Mouse (Mus musculus) kidney, embryonic 14.5 days (tissue): ENCODE measurements around the gene Plekhj1. TPM values are rescaled to one million over a fixed set of nuclear protein-coding genes. Genes with fewer than 3 reads are reported as not detected.
"Not testable (repeated sequence)": the region's sequence is repeated elsewhere in the genome, so short reads cannot be mapped to it uniquely, and the experiment has no call there.

Experiments used
- ATAC-seq: fragments of 200-750 bp; cut with Nextera tagmentation; 2 replicates; pipeline ENCODE4 v1.8.0; 2017; ENCODE audit warnings: moderate number of reproducible peaks, mild to moderate bottlenecking, moderate TSS enrichment, moderate library complexity; ENCODE audit not compliant: low FRiP score, low TSS enrichment
- H3K27ac ChIP-seq: fragments of 300-500 bp; sonication (generic); 2 replicates; pipeline ENCODE4 v1.5.1; 2014; ENCODE audit warnings: low read depth, mild to moderate bottlenecking, low read length, moderate library complexity, mixed read lengths
- H3K27me3 ChIP-seq: fragments of 300-500 bp; sonication (generic); 2 replicates; pipeline ENCODE4 v1.6.1; 2014; ENCODE audit warnings: mild to moderate bottlenecking, low read length; ENCODE audit not compliant: control insufficient read depth, insufficient read depth
- H3K36me3 ChIP-seq: fragments of 300-500 bp; sonication (generic); 2 replicates; pipeline ENCODE4 v1.6.1; 2014; ENCODE audit warnings: low read length, mixed read lengths; ENCODE audit not compliant: control insufficient read depth, insufficient read depth
- H3K4me1 ChIP-seq: fragments of 300-500 bp; sonication (generic); 2 replicates; pipeline ENCODE4 v1.6.1; 2014; ENCODE audit warnings: low read length, mixed read lengths; ENCODE audit not compliant: control insufficient read depth, insufficient read depth
- H3K4me2 ChIP-seq: fragments of 300-500 bp; sonication (generic); replicated peaks from 2 replicates; pipeline ENCODE4 v1.6.1; 2014; ENCODE audit warnings: low read depth, mild to moderate bottlenecking, low read length
- H3K4me3 ChIP-seq: fragments of 300-500 bp; sonication (generic); 2 replicates; pipeline ENCODE4 v1.5.1; 2014; ENCODE audit warnings: mild to moderate bottlenecking, low read length
- H3K9ac ChIP-seq: fragments of 300-500 bp; sonication (generic); 2 replicates; pipeline ENCODE4 v1.6.1; 2014; ENCODE audit warnings: low read depth, mild to moderate bottlenecking, low read length, moderate library complexity
- H3K9me3 ChIP-seq: fragments of 300-500 bp; sonication (generic); 2 replicates; pipeline ENCODE4 v1.6.1; 2016; ENCODE audit warnings: low read length; ENCODE audit not compliant: control insufficient read depth
- WGBS: fragments of 180-500 bp; shearing (Covaris S2); extraction: QIAGEN DNeasy Blood & Tissue Kit; methylation state at CpG from one replicate; pipeline ENCODE4 v1.1.7; 2014; 5-methylcytosine and 5-hydroxymethylcytosine counted together
- polyA plus RNA-seq: library from polyadenylated mRNA; unstranded; fragments of >200 nt; fragmentation: Nextera tagmentation; extraction: Ambion mirVana; gene quantifications from 2 replicates; pipeline ENCODE4 v1.2.1, GENCODE M21; 2014

Plekhj1 gene
- polyA plus RNA-seq, 1 experiment from 2014 or later: 126 TPM

DNA sequence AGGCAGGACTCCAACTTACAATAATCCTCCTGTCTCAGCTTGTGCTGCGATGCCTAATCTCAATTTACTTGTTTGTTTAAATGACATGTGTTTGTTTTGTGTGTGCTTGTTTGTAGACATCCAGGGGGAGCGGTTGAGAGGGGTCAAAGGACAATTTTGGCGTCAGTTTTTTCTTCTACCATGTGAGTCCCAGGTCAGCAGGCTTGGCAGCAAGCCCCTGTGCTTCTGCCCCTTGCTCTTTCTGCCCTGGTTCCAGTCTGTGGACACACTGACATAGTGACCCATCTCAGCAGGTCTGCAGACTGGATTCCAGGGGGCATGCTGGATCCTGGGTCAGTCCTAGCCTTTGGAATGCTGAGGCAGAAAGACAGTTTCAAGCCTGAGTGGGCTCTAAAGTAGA lies 21.0 kb upstream of the Plekhj1 start:
- H3K27ac ChIP-seq: no peak overlapping the region
- no peak overlapping the region for H3K4me3 ChIP-seq
- H3K27me3 ChIP-seq: no peaks in the 10 kb centered on the region
- WGBS: 64% methylated on average over 3 of the region's 3 CpGs
- no peak overlapping the region for H3K4me2 ChIP-seq
- no peaks in the 10 kb centered on the region for H3K4me1 ChIP-seq
- no peaks in the 10 kb centered on the region for H3K36me3 ChIP-seq
- no peak for ATAC-seq
- no peak overlapping the region for H3K9ac ChIP-seq
- no peaks in the 10 kb centered on the region for H3K9me3 ChIP-seq

DNA sequence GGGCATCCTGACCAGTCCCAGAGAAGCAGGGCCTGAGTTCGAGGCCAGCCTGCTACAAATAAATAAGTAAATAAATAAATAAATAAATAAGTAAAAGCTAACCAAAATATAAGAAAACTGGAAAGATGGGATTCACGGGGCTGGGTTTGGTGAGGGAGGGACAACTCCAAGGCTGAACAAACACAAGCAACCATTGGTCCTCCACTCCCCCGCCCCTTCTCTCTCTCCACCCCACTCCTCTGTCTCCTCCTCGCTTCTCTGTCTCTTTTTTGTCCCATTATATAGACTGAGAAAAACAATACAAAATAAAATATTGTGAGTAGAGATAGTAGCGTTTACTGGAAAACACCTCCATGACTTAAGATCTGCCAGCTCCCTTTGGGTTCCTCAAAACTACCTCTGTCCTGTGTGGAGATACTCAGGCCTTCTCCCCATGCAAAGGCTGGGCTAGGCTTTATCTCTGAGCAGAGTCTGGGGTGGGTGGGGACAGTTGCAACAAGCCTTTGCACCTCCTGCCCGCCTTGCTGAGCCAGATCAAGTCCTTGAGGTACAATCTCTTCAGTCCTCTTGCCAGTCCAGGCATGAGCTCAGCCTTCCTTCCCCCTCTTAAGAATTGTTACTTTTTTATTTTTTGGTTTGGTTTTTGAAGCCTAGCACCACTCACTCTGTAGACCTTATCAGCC lies 20.3 kb upstream of the Plekhj1 start:
- no peak overlapping the region for H3K4me3 ChIP-seq
- ATAC-seq: no peak
- WGBS: 61% methylated on average over 6 of the region's 6 CpGs
- no peak overlapping the region for H3K4me2 ChIP-seq
- H3K27me3 ChIP-seq: no peaks in the 10 kb centered on the region
- H3K36me3 ChIP-seq: no peaks in the 10 kb centered on the region
- no peaks in the 10 kb centered on the region for H3K9me3 ChIP-seq
- H3K4me1 ChIP-seq: no peaks in the 10 kb centered on the region
- no peak overlapping the region for H3K27ac ChIP-seq
- H3K9ac ChIP-seq: no peak overlapping the region

DNA sequence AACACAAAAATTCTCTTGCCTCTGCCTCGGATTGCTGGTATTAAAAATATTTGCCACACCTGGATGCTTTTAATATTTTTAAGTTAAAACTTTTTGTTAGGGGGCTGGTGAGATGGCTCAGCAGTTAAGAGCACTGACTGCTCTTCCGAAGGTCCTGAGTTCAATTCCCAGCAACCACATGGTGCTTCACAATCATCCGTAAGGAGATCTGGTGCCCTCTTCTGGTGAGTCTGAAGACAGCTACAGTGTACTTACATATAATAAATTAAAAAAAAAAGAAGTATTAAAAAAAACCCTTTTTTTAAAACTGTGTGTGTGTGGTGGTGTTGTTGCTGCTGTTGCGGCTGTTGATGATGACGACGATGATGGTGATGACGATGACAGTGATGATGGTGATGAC lies 19.5 kb upstream of the Plekhj1 start:
- not testable (repeated sequence) for H3K4me1 ChIP-seq
- 77% methylated on average over 7 of the region's 7 CpGs for WGBS

DNA sequence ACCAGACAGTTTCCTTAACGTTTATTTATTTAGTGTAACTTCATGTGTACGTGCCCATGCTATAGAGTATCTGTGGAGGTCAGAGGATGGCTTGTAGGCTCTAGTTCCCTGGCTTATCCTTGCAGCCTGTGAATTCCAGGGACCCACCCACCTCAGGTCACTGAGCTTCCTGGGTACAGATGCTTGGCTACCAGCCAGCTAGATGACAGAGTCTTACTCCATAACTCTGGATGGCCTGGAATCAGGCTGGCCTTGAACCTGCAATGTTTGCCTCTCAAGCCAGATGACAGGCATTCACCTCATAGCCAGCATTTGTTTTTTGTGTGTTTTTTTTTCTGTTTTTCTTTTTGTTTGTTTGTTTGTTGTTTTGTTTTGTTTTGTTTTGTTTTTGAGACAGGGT lies 18.7 kb upstream of the Plekhj1 start:
- WGBS: 51% methylated on average over 2 of the region's 2 CpGs
- no peaks in the 10 kb centered on the region for H3K36me3 ChIP-seq
- 0 out of 2 replicates have a peak, but pooled peaks cover 2% of the 10 kb centered on the region for H3K4me1 ChIP-seq
- no peak overlapping the region for H3K9ac ChIP-seq
- no peak overlapping the region for H3K4me3 ChIP-seq
- no peak for ATAC-seq
- no peak overlapping the region for H3K4me2 ChIP-seq
- H3K27me3 ChIP-seq: no peaks in the 10 kb centered on the region
- no peaks in the 10 kb centered on the region for H3K9me3 ChIP-seq
- no peak overlapping the region for H3K27ac ChIP-seq

More for the DNA sequence above, 19.5 kb upstream of the Plekhj1 start:
- not testable (repeated sequence) for H3K4me2 ChIP-seq, H3K9me3 ChIP-seq, ATAC-seq, H3K27me3 ChIP-seq, H3K36me3 ChIP-seq, H3K4me3 ChIP-seq, H3K9ac ChIP-seq, H3K27ac ChIP-seq

DNA sequence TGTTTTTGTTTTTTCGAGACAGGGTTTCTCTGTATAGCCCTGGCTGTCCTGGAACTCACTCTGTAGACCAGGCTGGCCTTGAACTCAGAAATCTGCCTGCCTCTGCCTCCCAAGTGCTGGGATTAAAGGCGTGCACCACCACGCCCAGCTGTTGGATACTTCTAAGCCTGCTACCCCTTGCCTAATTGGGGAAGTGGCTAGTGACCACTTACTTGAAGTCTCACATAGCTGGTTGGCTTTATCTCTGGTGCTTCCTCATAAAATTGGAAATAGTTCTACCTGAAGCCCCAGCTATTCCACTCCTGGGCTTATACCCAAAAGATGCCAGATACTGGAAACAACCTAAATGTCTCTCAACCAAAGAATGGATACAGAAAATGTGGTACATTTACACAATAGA lies 17.9 kb upstream of the Plekhj1 start:
- not testable (repeated sequence) for H3K4me1 ChIP-seq, H3K36me3 ChIP-seq, H3K27me3 ChIP-seq, H3K9me3 ChIP-seq, H3K4me2 ChIP-seq, ATAC-seq, H3K27ac ChIP-seq, H3K4me3 ChIP-seq, H3K9ac ChIP-seq
- WGBS: 90% methylated on average over 3 of the region's 3 CpGs

DNA sequence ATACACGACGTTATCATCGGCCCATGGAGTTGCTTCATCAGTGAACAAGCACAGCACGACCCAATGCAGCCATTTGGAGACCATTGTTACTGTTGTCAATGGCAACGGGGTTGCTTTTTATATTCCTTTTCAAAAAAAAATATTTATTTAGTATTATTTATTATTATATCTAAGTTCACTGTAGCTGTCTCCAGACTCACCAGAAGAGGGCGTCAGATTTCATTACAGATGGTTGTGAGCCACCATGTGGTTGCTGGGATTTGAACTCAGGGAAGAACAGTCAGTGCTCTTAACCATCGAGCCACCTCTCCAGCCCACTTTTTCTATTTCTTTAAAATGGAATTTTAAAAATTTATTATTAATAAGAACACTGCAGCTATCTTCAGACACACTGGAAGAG lies 16.4 kb upstream of the Plekhj1 start:
- 61% methylated on average over 7 of the region's 7 CpGs for WGBS

DNA sequence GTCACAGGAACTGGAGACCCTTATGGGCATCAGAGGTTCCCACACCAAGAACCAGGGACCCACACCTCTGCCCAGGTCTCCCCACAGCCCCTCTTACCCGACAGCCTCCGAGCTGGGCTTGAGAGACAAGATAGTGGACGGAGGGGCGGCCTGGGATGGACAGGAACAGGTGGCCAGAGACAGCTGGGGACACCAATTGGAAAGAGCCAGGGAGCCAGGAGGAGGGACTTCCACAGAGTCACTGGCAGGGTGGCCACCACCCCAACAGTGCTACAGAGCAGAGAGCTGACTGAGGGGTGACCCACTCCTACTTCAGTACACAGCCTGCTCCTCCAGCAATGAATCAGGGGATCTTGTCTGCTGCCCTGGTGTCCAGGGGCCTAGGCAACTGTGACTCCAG lies 14.9 kb upstream of the Plekhj1 start, which contains the start of gene Jsrp1:
Gene Jsrp1 (minus strand): TSS at position 133 of the 400 bp plus-strand sequence.
- no peak within 1 kb of the TSS for H3K9ac ChIP-seq
- H3K4me3 ChIP-seq: no peak within 1 kb of the TSS
- peaks cover 7% of the 10 kb centered on the region; the same call in 1 of the 2 replicates for H3K27me3 ChIP-seq
- ATAC-seq: no peak
- H3K9me3 ChIP-seq: no peaks in the 10 kb centered on the region
- H3K36me3 ChIP-seq: no peaks in the 10 kb centered on the region
- peaks cover 23% of the 10 kb centered on the region for H3K4me1 ChIP-seq
- no peak within 1 kb of the TSS for H3K27ac ChIP-seq
- WGBS: 74% methylated on average over 4 of the region's 4 CpGs
- H3K4me2 ChIP-seq: no peak within 1 kb of the TSS

More for the DNA sequence above, 16.4 kb upstream of the Plekhj1 start:
- H3K27ac ChIP-seq: no peak overlapping the region
- ATAC-seq: no peak
- peaks cover 10% of the 10 kb centered on the region; the same call in 1 of the 2 replicates for H3K4me1 ChIP-seq
- H3K4me3 ChIP-seq: no peak overlapping the region
- no peak overlapping the region for H3K9ac ChIP-seq
- no peaks in the 10 kb centered on the region for H3K9me3 ChIP-seq
- H3K27me3 ChIP-seq: peaks cover 3% of the 10 kb centered on the region; the same call in 1 of the 2 replicates
- no peaks in the 10 kb centered on the region for H3K36me3 ChIP-seq
- H3K4me2 ChIP-seq: no peak overlapping the region

DNA sequence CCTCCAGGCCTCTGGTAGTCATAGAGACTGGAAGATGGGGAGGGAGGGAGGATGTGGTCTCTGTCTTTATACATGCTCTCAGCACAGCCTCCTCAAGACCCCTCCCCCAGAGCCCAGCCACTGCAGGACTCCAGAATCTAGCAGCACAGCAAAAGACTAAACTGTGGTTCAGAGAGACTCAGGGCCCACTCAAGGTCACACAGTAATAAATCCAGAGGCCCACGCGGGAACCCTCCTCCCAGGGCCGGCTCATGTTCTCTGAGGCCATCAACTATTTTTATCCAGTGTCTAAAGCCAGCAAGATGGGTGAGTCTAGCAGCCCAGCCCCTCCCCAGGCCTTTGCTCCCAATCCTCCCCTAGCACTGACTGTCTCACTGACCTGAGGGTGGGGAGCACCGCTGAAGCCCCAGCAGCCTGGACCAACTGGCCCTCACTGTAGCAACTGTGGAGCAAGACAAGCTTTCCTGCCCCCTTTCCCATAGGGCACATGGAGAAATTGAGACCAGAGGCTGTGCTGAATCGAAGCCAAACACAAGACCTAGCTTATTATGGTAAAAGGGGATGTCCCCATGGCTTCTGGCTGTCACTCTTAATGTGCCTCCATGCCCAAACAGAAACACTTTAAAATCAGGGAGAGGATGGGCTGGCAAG lies 14.1 kb upstream of the Plekhj1 start:
- Histone ChIP-seq H3K4me1 (peaks cover 31% of the 10 kb centered on the region), H3K9me3 (no peaks in the 10 kb centered on the region), H3K27me3 (peaks cover 7% of the 10 kb centered on the region; the same call in 1 of the 2 replicates), H3K36me3 (no peaks in the 10 kb centered on the region), H3K27ac (no peak overlapping the region), H3K9ac (no peak overlapping the region), H3K4me3 (no peak overlapping the region), H3K4me2 (no peak overlapping the region)
- no peak for ATAC-seq
- WGBS: 27% methylated on average over 5 of the region's 5 CpGs

DNA sequence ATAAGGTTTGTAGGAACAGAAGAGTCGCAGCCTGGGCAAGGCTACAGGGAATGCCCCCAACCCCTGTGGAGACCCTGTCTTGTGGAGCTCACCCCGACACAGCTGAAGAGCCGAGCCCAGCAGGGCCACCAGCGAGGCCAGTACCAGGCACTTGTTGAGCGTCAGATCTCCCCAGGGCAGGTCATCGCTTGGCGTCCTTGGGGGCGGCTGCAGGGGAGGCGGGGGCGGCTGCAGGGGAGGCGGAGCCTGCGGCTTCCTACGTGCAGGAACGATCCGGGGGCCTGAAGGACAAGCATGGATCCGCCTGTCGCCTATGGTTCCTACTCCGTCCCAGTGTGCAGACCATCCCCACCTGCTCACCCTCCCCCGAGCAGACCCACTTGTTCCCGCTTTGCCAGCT lies 11.7 kb upstream of the Plekhj1 start:
- peak overlapping the region; percentile 40; the same call in 1 of the 2 replicates for H3K9ac ChIP-seq
- peaks cover 14% of the 10 kb centered on the region for H3K27me3 ChIP-seq
- no peak overlapping the region for H3K27ac ChIP-seq
- H3K4me1 ChIP-seq: peaks cover 42% of the 10 kb centered on the region
- H3K4me2 ChIP-seq: peak overlapping the region; percentile 33
- H3K4me3 ChIP-seq: peak overlapping the region; percentile 2; the same call in 1 of the 2 replicates
- ATAC-seq: no peak
- 3% methylated on average over 20 of the region's 20 CpGs for WGBS
- H3K36me3 ChIP-seq: no peaks in the 10 kb centered on the region; the same call in 1 of the 2 replicates
- no peaks in the 10 kb centered on the region for H3K9me3 ChIP-seq
